In the genomic region with DNA sequence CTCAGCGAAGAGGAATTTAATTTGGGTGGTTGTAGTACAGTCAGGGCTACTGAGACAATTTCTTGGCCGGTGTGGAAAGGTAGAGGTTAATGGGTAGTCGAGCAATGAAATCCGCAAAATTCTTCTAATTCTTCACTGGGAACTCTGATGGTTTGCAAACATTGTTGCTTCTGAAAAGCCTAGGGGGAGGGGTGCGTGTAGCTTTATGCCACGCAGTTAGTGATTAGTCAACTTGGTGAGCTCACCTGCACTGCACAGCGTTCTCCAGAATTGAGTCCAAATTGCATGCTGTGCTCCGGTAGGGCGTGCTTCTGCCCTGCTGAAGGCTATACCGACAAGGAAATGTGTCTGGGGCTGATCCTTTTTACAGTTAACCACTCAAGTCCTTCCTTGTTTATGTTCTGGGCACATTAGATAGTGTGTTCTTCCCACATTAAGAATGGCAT, we compare ENCODE assay signal across 8 mouse cellular contexts. TPM values are rescaled to one million over a fixed set of nuclear protein-coding genes. Genes with fewer than 3 reads are reported as not detected.
DNase-seq lines count a peak whose midpoint lies in the region; ATAC-seq and TF ChIP-seq lines count a peak whose summit lies in the region.

No protein-coding gene starts in this region.

- H3K9me3 ChIP-seq in embryonic facial prominence, embryonic 15.5 days (replicated peaks): no peaks in the 10 kb centered on the region
- H3K9me3 ChIP-seq in lung, embryonic 14.5 days (ENCODE audit: low read depth, low read length): no peaks in the 10 kb centered on the region
- no peaks in the 10 kb centered on the region for H3K9me3 ChIP-seq in midbrain, embryonic 11.5 days (ENCODE audit: control insufficient read depth, low read length)
- H3K9me3 ChIP-seq in hindbrain, embryonic 11.5 days (ENCODE audit: control insufficient read depth, low read length): no peaks in the 10 kb centered on the region
- no peaks in the 10 kb centered on the region for H3K9me3 ChIP-seq in midbrain, postnatal 0 days (ENCODE audit: low read length)

- H3K4me1 ChIP-seq in embryonic facial prominence, embryonic 15.5 days: peaks cover 11% of the 10 kb centered on the region
- no peaks in the 10 kb centered on the region; the same call in 1 of the 2 replicates for H3K4me1 ChIP-seq in lung, embryonic 14.5 days (ENCODE audit: insufficient read depth)
- no peaks in the 10 kb centered on the region for H3K4me1 ChIP-seq in midbrain, embryonic 11.5 days (ENCODE audit: control insufficient read depth, insufficient read depth, low read length)
- no peaks in the 10 kb centered on the region for H3K4me1 ChIP-seq in hindbrain, embryonic 11.5 days (replicated peaks; ENCODE audit: control insufficient read depth, insufficient read depth, low read length)
- peaks cover 3% of the 10 kb centered on the region; the same call in 1 of the 2 replicates for H3K4me1 ChIP-seq in midbrain, postnatal 0 days (ENCODE audit: insufficient read depth, low read length)

- H3K27me3 ChIP-seq in embryonic facial prominence, embryonic 15.5 days: no peaks in the 10 kb centered on the region
- no peaks in the 10 kb centered on the region for H3K27me3 ChIP-seq in lung, embryonic 14.5 days (ENCODE audit: insufficient read depth, low read length)
- H3K27me3 ChIP-seq in midbrain, embryonic 11.5 days (ENCODE audit: control insufficient read depth, insufficient read depth, low read length): peaks cover 5% of the 10 kb centered on the region
- H3K27me3 ChIP-seq in hindbrain, embryonic 11.5 days (ENCODE audit: control insufficient read depth, insufficient read depth, low read length): no peaks in the 10 kb centered on the region
- no peaks in the 10 kb centered on the region for H3K27me3 ChIP-seq in midbrain, postnatal 0 days (ENCODE audit: insufficient read depth, low read length)

- H3K27ac ChIP-seq in embryonic facial prominence, embryonic 15.5 days (replicated peaks): peak overlapping the region; percentile 25; the same call in 1 of the 2 replicates
- peak overlapping the region; percentile 24; the same call in 1 of the 2 replicates for H3K27ac ChIP-seq in lung, embryonic 14.5 days (ENCODE audit: low read depth)
- H3K27ac ChIP-seq in midbrain, embryonic 11.5 days (ENCODE audit: low read depth, low read length): no peak overlapping the region
- H3K27ac ChIP-seq in hindbrain, embryonic 11.5 days (ENCODE audit: low read depth, low read length): no peak overlapping the region
- H3K27ac ChIP-seq in midbrain, postnatal 0 days (ENCODE audit: low read depth, low read length): no peak overlapping the region

- H3K4me2 ChIP-seq in embryonic facial prominence, embryonic 15.5 days (replicated peaks): no peak overlapping the region
- H3K4me2 ChIP-seq in lung, embryonic 14.5 days: peak overlapping the region; percentile 23; the same call in 1 of the 2 replicates
- H3K4me2 ChIP-seq in midbrain, embryonic 11.5 days: no peak overlapping the region
- H3K4me2 ChIP-seq in hindbrain, embryonic 11.5 days (replicated peaks; ENCODE audit: low read depth, low read length): no peak overlapping the region
- H3K4me2 ChIP-seq in midbrain, postnatal 0 days (ENCODE audit: low read depth, low read length, poor library complexity, severe bottlenecking): no peak overlapping the region

- no peak for TF ChIP-seq CTCF in lung, embryonic 14.5 days (IDR thresholded peaks at IDR 0.05; ENCODE audit: low read depth)
- no peak for TF ChIP-seq CTCF in midbrain, postnatal 0 days (IDR thresholded peaks at IDR 0.05)

- DNase-seq in cerebellum, postnatal 4 days (ENCODE audit: low spot score in 2 of 2): no peak
- DNase-seq in A20 (ENCODE audit: low read depth, low spot score): peak; percentile 33
- peak; percentile 41 for DNase-seq in lung, embryonic 14.5 days
- no peak for DNase-seq in midbrain, embryonic 11.5 days (ENCODE audit: low spot score, missing footprints)
- DNase-seq in hindbrain, embryonic 11.5 days (ENCODE audit: low spot score): no peak
- DNase-seq in midbrain, postnatal 0 days (ENCODE audit: low spot score): no peak

- 47% methylated on average over 10 of the region's 10 CpGs for WGBS in embryonic facial prominence, embryonic 15.5 days
- WGBS in lung, embryonic 14.5 days: 38% methylated on average over 10 of the region's 10 CpGs
- WGBS in midbrain, embryonic 11.5 days: 74% methylated on average over 10 of the region's 10 CpGs
- WGBS in hindbrain, embryonic 11.5 days: 77% methylated on average over 10 of the region's 10 CpGs
- 62% methylated on average over 10 of the region's 10 CpGs for WGBS in midbrain, postnatal 0 days

- no peaks in the 10 kb centered on the region for H3K36me3 ChIP-seq in embryonic facial prominence, embryonic 15.5 days
- H3K36me3 ChIP-seq in lung, embryonic 14.5 days (ENCODE audit: insufficient read depth): no peaks in the 10 kb centered on the region
- no peaks in the 10 kb centered on the region for H3K36me3 ChIP-seq in midbrain, embryonic 11.5 days (ENCODE audit: control insufficient read depth, insufficient read depth, low read length)
- no peaks in the 10 kb centered on the region for H3K36me3 ChIP-seq in hindbrain, embryonic 11.5 days (ENCODE audit: control insufficient read depth, insufficient read depth, low read length)
- H3K36me3 ChIP-seq in midbrain, postnatal 0 days (ENCODE audit: insufficient read depth, low read length): no peaks in the 10 kb centered on the region

- H3K4me3 ChIP-seq in embryonic facial prominence, embryonic 15.5 days (replicated peaks): no peak overlapping the region
- H3K4me3 ChIP-seq in lung, embryonic 14.5 days (ENCODE audit: low read depth, low read length): no peak overlapping the region
- H3K4me3 ChIP-seq in midbrain, embryonic 11.5 days (ENCODE audit: low read depth, low read length): no peak overlapping the region
- H3K4me3 ChIP-seq in hindbrain, embryonic 11.5 days (ENCODE audit: low read depth, low read length): no peak overlapping the region
- H3K4me3 ChIP-seq in midbrain, postnatal 0 days (ENCODE audit: low read depth, low read length): no peak overlapping the region

- ATAC-seq in cerebellum, adult (ENCODE audit: insufficient number of reproducible peaks, low FRiP score, low TSS enrichment): peak; percentile 47
- ATAC-seq in embryonic facial prominence, embryonic 15.5 days (ENCODE audit: insufficient number of reproducible peaks, low FRiP score, low TSS enrichment, low read depth): no peak
- ATAC-seq in lung, embryonic 14.5 days (ENCODE audit: insufficient read depth): no peak
- ATAC-seq in midbrain, embryonic 11.5 days (ENCODE audit: low FRiP score): no peak
- ATAC-seq in hindbrain, embryonic 11.5 days (ENCODE audit: low FRiP score): no peak
- no peak for ATAC-seq in midbrain, postnatal 0 days (ENCODE audit: low FRiP score)

- H3K9ac ChIP-seq in embryonic facial prominence, embryonic 15.5 days: no peak overlapping the region
- no peak overlapping the region for H3K9ac ChIP-seq in lung, embryonic 14.5 days
- H3K9ac ChIP-seq in midbrain, embryonic 11.5 days (ENCODE audit: low read length): no peak overlapping the region
- H3K9ac ChIP-seq in hindbrain, embryonic 11.5 days (ENCODE audit: low read depth, low read length): no peak overlapping the region
- H3K9ac ChIP-seq in midbrain, postnatal 0 days (replicated peaks; ENCODE audit: low read length, poor library complexity, severe bottlenecking): no peak overlapping the region

RNA-seq across cellular contexts. Expression of a gene that starts 1.2 kb away (rescaled TPM):
- polyA plus RNA-seq in embryonic facial prominence, embryonic 15.5 days (2015; fragmentation: Nextera tagmentation; extraction: Ambion mirVana): 25.9 and 26.3 TPM in 2 replicates
- 24.0 and 25.7 TPM in 2 replicates for polyA plus RNA-seq in lung, embryonic 14.5 days (2014; fragmentation: Nextera tagmentation; extraction: Ambion mirVana)
- 5.5 and 5.9 TPM in 2 replicates for polyA plus RNA-seq in midbrain, embryonic 11.5 days (2014; fragmentation: Nextera tagmentation; extraction: Ambion mirVana)
- 9.2 and 10.0 TPM in 2 replicates for polyA plus RNA-seq in hindbrain, embryonic 11.5 days (2014; fragmentation: Nextera tagmentation; extraction: Ambion mirVana)
- total RNA-seq in midbrain, postnatal 0 days (2014; rRNA removed): 11.0 and 14.5 TPM in 2 replicates
- polyA plus RNA-seq in midbrain, postnatal 0 days (2015; fragmentation: Nextera tagmentation; extraction: Ambion mirVana): 4.9 and 5.9 TPM in 2 replicates

Comparison
In these comparisons a context has a peak if more than half of its experiments do, and no peak if none do; other contexts are left out.
1. DNase-seq: peak in A20 (single experiment) and lung, embryonic 14.5 days (single experiment); none in cerebellum, postnatal 4 days (0 of 2), midbrain, embryonic 11.5 days (single experiment), hindbrain, embryonic 11.5 days (single experiment) and midbrain, postnatal 0 days (single experiment).
2. H3K27ac ChIP-seq: peak in embryonic facial prominence, embryonic 15.5 days (single experiment) and lung, embryonic 14.5 days (single experiment); none in midbrain, embryonic 11.5 days (single experiment), hindbrain, embryonic 11.5 days (single experiment) and midbrain, postnatal 0 days (single experiment).